Mouse (Mus musculus): ENCODE results near the gene Mterf2. TPM values are rescaled to one million over a fixed set of nuclear protein-coding genes. Genes with fewer than 3 reads are reported as not detected.

Mterf2 gene
- total RNA-seq, 2 experiments from 2014 or later, result 14.8 to 17.3 TPM

Other genes starting within 250 kb of the Mterf2 start
- gene Ric8b, start 210.4 kb downstream of the Mterf2 start, total RNA-seq (2021), result 10 to 100 TPM; 48.5 to 59.2 TPM
- 1 to 10 TPM in 1 of 2 experiments, under 1 TPM in 1; 0.55 to 1.3 TPM for gene Fhl4, start 25.5 kb downstream of the Mterf2 start, total RNA-seq (2021)
- gene Tmem263, start 25.4 kb downstream of the Mterf2 start, total RNA-seq (2021), result 10 to 100 TPM; 39.7 to 40.6 TPM
- gene Cry1, start 57.0 kb upstream of the Mterf2 start, total RNA-seq (2021), result 10 to 100 TPM; 18.6 to 19.5 TPM

Data from left cerebral cortex, postnatal 25 days (tissue).